Mouse (Mus musculus) spleen, adult 2 months (tissue): ENCODE results near the gene Slc6a11.

Experiments
- CTCF ChIP-seq: fragments of 200-500 bp; IDR thresholded peaks from 2 replicates; pipeline ENCODE4 v1.5.1; 2011; ENCODE audit warnings: mild to moderate bottlenecking, inconsistent platforms; ENCODE audit not compliant: insufficient read depth, insufficient read length, insufficient replicate concordance; ENCODE audit errors: extremely low read depth
- POLR2A ChIP-seq: fragments of 200-500 bp; IDR thresholded peaks from 2 replicates; pipeline ENCODE4 v1.6.1; 2011; ENCODE audit warnings: low read depth, low read length, inconsistent platforms

DNA sequence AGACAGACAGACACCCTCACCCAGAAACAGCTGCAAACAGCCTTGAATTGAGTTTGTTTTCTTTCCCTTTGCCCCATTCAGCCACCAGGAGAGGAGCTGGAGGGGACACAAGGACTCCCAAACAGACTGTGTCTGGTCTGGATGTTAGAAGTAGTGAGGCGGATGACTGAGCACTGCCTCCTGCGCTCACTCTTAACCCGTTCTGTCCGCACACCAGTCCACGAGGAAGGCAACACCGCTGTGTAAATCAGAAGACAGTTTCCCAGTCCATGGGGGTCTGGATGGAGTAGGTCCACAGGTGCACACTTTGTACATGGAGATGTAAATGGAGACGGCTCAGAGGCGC is 43.0 kb downstream of the Slc6a11 start:
- no peak for TF ChIP-seq CTCF
- no peak for TF ChIP-seq POLR2A
